Mouse (Mus musculus): ENCODE results near the gene Rhd. TPM values are rescaled to one million over a fixed set of nuclear protein-coding genes. Genes with fewer than 3 reads are reported as not detected.
"Not testable (repeated sequence)": the region's sequence is repeated elsewhere in the genome, so short reads cannot be mapped to it uniquely, and the experiment has no call there.

Rhd gene
- polyA plus RNA-seq (2012; rRNA removed) (3.3 and 3.6 TPM in 2 replicates), polyA plus RNA-seq (2014; fragmentation: Nextera tagmentation; extraction: Ambion mirVana) (3.6 and 4.1 TPM in 2 replicates)

- 0 out of 2 replicates have a peak, but pooled peaks cover 11% of the 10 kb centered on the region for H3K27me3 ChIP-seq (ENCODE audit: control insufficient read depth, insufficient read depth, low read length)
- no peak within 1 kb of the TSS for H3K4me2 ChIP-seq (replicated peaks; ENCODE audit: low read depth, low read length, severe bottlenecking)
- H3K9ac ChIP-seq (ENCODE audit: low read depth, low read length, severe bottlenecking) = no peak within 1 kb of the TSS
- no peak within 1 kb of the TSS for H3K27ac ChIP-seq (replicated peaks; ENCODE audit: low read depth, low read length)
- no peak within 1 kb of the TSS for H3K4me3 ChIP-seq (replicated peaks; ENCODE audit: low read length)
- no peaks in the 10 kb centered on the region for H3K9me3 ChIP-seq (ENCODE audit: control insufficient read depth, low read length)
- DNase-seq (ENCODE audit: low spot score) = no peak
- TF ChIP-seq POLR2A (IDR thresholded peaks at IDR 0.05; ENCODE audit: borderline replicate concordance, extremely low read depth, insufficient read depth, insufficient read length) = no peak
- H3K36me3 ChIP-seq (ENCODE audit: control insufficient read depth, insufficient read depth, low read length) = no peaks in the 10 kb centered on the region
- ATAC-seq (ENCODE audit: low FRiP score, low read depth) = no peak
- 75% methylated on average over 14 of the region's 14 CpGs for WGBS
- no peaks in the 10 kb centered on the region for H3K4me1 ChIP-seq (ENCODE audit: control insufficient read depth, insufficient read depth, low read length)
Measured at GRCm38 (mm10) chr4:134863937-134864729, at the start of gene Rhd. Gene Rhd, plus strand, starts transcription at chr4:134864536.

GRCm38 (mm10) chr4:134817706-134818105, 46.6 kb upstream of the Rhd start:
- WGBS = 88% methylated on average over 4 of the region's 4 CpGs

GRCm38 (mm10) chr4:134821061-134821460, 43.3 kb upstream of the Rhd start:
- H3K9ac ChIP-seq (ENCODE audit: low read depth, low read length, severe bottlenecking) = no peak overlapping the region
- no peak overlapping the region for H3K4me2 ChIP-seq (replicated peaks; ENCODE audit: low read depth, low read length, severe bottlenecking)
- TF ChIP-seq POLR2A (IDR thresholded peaks at IDR 0.05; ENCODE audit: borderline replicate concordance, extremely low read depth, insufficient read depth, insufficient read length) = no peak
- H3K9me3 ChIP-seq (ENCODE audit: control insufficient read depth, low read length) = no peaks in the 10 kb centered on the region
- H3K4me3 ChIP-seq (replicated peaks; ENCODE audit: low read length) = no peak overlapping the region
- WGBS = 68% methylated on average over 1 of the region's 1 CpGs
- peaks cover 23% of the 10 kb centered on the region for H3K36me3 ChIP-seq (ENCODE audit: control insufficient read depth, insufficient read depth, low read length)
- no peak overlapping the region for H3K27ac ChIP-seq (replicated peaks; ENCODE audit: low read depth, low read length)
- H3K27me3 ChIP-seq (ENCODE audit: control insufficient read depth, insufficient read depth, low read length) = no peaks in the 10 kb centered on the region
- ATAC-seq (ENCODE audit: low FRiP score, low read depth) = no peak
- H3K4me1 ChIP-seq (ENCODE audit: control insufficient read depth, insufficient read depth, low read length) = no peaks in the 10 kb centered on the region
- DNase-seq (ENCODE audit: low spot score) = no peak

More at GRCm38 (mm10) chr4:134817706-134818105, 46.6 kb upstream of the Rhd start:
- no peaks in the 10 kb centered on the region for H3K9me3 ChIP-seq (ENCODE audit: control insufficient read depth, low read length)
- H3K27me3 ChIP-seq (ENCODE audit: control insufficient read depth, insufficient read depth, low read length) = no peaks in the 10 kb centered on the region
- H3K9ac ChIP-seq (ENCODE audit: low read depth, low read length, severe bottlenecking) = no peak overlapping the region
- DNase-seq (ENCODE audit: low spot score) (no peak), ATAC-seq (ENCODE audit: low FRiP score, low read depth) (no peak)
- H3K4me3 ChIP-seq (replicated peaks; ENCODE audit: low read length) = no peak overlapping the region
- peaks cover 25% of the 10 kb centered on the region; the same call in 1 of the 2 replicates for H3K36me3 ChIP-seq (ENCODE audit: control insufficient read depth, insufficient read depth, low read length)
- H3K4me1 ChIP-seq (ENCODE audit: control insufficient read depth, insufficient read depth, low read length) = no peaks in the 10 kb centered on the region
- H3K27ac ChIP-seq (replicated peaks; ENCODE audit: low read depth, low read length) = no peak overlapping the region
- no peak for TF ChIP-seq POLR2A (IDR thresholded peaks at IDR 0.05; ENCODE audit: borderline replicate concordance, extremely low read depth, insufficient read depth, insufficient read length)
- H3K4me2 ChIP-seq (replicated peaks; ENCODE audit: low read depth, low read length, severe bottlenecking) = no peak overlapping the region

- H3K36me3 ChIP-seq (ENCODE audit: control insufficient read depth, insufficient read depth, low read length) = peaks cover 38% of the 10 kb centered on the region
- no peak for TF ChIP-seq POLR2A (IDR thresholded peaks at IDR 0.05; ENCODE audit: borderline replicate concordance, extremely low read depth, insufficient read depth, insufficient read length)
- no peak for DNase-seq (ENCODE audit: low spot score)
- no peaks in the 10 kb centered on the region for H3K27me3 ChIP-seq (ENCODE audit: control insufficient read depth, insufficient read depth, low read length)
- H3K4me2 ChIP-seq (replicated peaks; ENCODE audit: low read depth, low read length, severe bottlenecking) = no peak overlapping the region
- no peaks in the 10 kb centered on the region for H3K9me3 ChIP-seq (ENCODE audit: control insufficient read depth, low read length)
- no peak for ATAC-seq (ENCODE audit: low FRiP score, low read depth)
- no peak overlapping the region for H3K9ac ChIP-seq (ENCODE audit: low read depth, low read length, severe bottlenecking)
- WGBS = 60% methylated on average over 2 of the region's 2 CpGs
- no peak overlapping the region for H3K27ac ChIP-seq (replicated peaks; ENCODE audit: low read depth, low read length)
- H3K4me3 ChIP-seq (replicated peaks; ENCODE audit: low read length) = no peak overlapping the region
- no peaks in the 10 kb centered on the region for H3K4me1 ChIP-seq (ENCODE audit: control insufficient read depth, insufficient read depth, low read length)
Measured at GRCm38 (mm10) chr4:134823560-134823959, 40.8 kb upstream of the Rhd start.

- not testable (repeated sequence) for H3K4me1 ChIP-seq (ENCODE audit: control insufficient read depth, insufficient read depth, low read length); H3K9ac ChIP-seq (ENCODE audit: low read depth, low read length, severe bottlenecking); H3K9me3 ChIP-seq (ENCODE audit: control insufficient read depth, low read length); ATAC-seq (ENCODE audit: low FRiP score, low read depth); DNase-seq (ENCODE audit: low spot score); H3K4me2 ChIP-seq (replicated peaks; ENCODE audit: low read depth, low read length, severe bottlenecking); H3K27ac ChIP-seq (replicated peaks; ENCODE audit: low read depth, low read length); H3K27me3 ChIP-seq (ENCODE audit: control insufficient read depth, insufficient read depth, low read length); H3K4me3 ChIP-seq (replicated peaks; ENCODE audit: low read length)
- 95% methylated on average over 11 of the region's 11 CpGs for WGBS
- H3K36me3 ChIP-seq (ENCODE audit: control insufficient read depth, insufficient read depth, low read length) = peaks cover 53% of the 10 kb centered on the region
Measured at GRCm38 (mm10) chr4:134825864-134826263, 38.5 kb upstream of the Rhd start.
